In genomic region chr8:93898570-93898969, GRCm38 (mm10) we compare ENCODE assay signal across 11 mouse cellular contexts.
"Had no signal": no experiment of that assay in that cellular context is flagged by ENCODE, and none has a peak within 500 bp of the region (broad histone marks: within the 10 kb centered on the region; RNA-seq: fewer than 3 reads in every experiment).

No protein-coding gene starts in this region.

- H3K9me3 ChIP-seq: limb, embryonic 12.5 days; liver, embryonic 13.5 days had no signal

- H3K36me3 ChIP-seq: limb, embryonic 12.5 days; liver, embryonic 13.5 days had no signal

- H3K4me2 ChIP-seq: limb, embryonic 12.5 days; liver, embryonic 13.5 days had no signal

- ATAC-seq: liver, postnatal 0 days; lung, postnatal 0 days had no signal

- H3K27ac ChIP-seq: limb, embryonic 12.5 days; liver, embryonic 13.5 days had no signal

- H3K27me3 ChIP-seq: liver, embryonic 13.5 days had no signal

- H3K4me3 ChIP-seq: limb, embryonic 12.5 days; liver, embryonic 13.5 days had no signal

- DNase-seq: kidney, adult 18-20 months; kidney, postnatal 10 days; kidney, postnatal 4 days; liver; liver, embryonic 13.5 days; liver, postnatal 0 days; lung, postnatal 36 days; thymus, adult 2 months; thymus, postnatal 25 days had no signal

- H3K9ac ChIP-seq: limb, embryonic 12.5 days; liver, embryonic 13.5 days; liver, postnatal 0 days had no signal
